Mouse (Mus musculus) T-helper 17 cell (primary cell): ENCODE measurements around the gene Ndufs5.

Source experiments
- in situ Hi-C, 2 experiments: fragments of 300-600 bp; cut with MboI, MseI; formaldehyde crosslinking; loops; 1 replicate in 1 of 2; 2 replicates in 1 of 2; pipeline ENCODE4 v1.15.1; 2025; ENCODE audit warnings: high pct_unique_total_duplicates in 2 of 2

Ndufs5 gene

DNA sequence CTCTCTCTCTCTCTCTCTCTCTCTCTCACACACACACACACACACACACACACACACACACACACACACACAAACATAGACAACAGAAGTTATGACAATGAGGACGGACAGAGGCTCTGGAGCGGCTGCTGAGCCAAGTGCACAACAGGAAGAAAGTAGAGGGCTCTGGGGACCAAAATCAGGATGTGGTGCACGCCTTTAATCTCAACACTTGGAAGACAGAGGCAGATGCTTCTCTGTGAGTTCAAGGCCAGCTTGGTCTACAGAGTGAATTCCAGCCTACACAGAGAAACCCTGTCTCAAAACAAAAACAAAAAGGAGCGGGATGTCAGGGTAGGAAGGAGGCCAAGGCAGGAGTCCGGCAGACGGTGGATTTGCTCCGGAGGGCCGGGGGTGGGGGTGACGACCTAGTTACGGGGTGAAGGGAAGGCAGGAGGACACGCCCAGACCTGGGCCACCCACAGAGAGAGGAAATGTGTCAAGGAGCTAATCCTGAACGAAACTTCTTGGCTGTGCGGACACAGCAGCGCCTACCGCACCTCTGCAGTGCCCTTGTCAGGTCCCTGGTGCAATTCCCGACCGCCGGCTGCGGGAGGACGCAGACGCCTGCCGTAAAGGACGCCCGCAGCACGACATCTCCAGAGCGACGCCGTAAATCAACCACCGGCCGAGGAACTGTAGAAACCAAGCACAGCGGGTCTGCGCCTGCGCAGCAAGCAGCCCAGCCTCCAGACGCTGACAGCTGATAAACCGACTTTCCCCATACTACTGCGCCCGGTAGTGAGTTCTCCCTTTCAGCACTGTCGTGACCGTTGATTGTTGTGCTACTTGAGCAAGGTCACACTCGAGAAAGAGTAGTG lies at the start of gene Ndufs5:
Ndufs5 (minus strand) TSS at position 629 of the 860 bp plus-strand sequence.
- in situ Hi-C loops: no loop called here

DNA sequence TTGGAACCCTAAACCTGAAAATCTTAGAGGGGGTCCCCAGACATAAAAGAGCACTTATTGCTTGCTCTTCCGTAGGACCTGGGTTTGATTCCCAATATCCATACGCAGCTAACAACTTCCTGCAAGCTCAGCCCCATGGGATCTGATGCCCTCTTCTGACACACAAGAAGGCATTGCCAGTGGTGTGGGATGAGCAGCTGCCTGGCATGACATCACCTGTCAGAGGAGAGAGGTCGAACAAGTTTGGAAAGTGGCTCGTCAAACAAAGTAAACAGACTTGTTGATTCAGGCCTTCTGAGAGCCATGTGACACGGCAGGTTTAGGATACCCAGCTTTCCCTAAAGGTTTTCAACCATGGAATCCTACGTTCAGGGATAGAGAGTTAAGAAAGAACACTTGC lies 47.1 kb upstream of the Ndufs5 start:
- in situ Hi-C loops: no loop called here

DNA sequence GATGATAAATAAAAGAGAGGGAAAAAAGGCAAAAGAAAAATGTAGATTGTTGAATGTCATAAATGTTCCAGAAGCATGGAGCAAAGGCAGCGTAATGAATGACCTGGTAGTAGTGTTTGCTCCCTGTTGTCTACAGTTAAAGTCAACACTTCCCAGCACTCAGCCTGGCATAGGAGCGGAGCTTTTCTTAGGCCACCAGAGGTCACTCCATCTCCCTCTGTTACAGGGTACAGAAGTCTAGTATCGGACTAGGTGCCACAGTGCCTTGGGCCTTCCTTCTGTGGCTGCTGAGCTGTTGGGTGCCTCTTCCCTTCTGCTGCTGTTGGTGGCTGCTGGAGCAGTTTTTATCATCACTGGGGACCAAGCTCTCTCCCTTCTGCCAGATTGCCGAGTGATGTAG lies 40.3 kb upstream of the Ndufs5 start:
- in situ Hi-C loops: no loop called here

DNA sequence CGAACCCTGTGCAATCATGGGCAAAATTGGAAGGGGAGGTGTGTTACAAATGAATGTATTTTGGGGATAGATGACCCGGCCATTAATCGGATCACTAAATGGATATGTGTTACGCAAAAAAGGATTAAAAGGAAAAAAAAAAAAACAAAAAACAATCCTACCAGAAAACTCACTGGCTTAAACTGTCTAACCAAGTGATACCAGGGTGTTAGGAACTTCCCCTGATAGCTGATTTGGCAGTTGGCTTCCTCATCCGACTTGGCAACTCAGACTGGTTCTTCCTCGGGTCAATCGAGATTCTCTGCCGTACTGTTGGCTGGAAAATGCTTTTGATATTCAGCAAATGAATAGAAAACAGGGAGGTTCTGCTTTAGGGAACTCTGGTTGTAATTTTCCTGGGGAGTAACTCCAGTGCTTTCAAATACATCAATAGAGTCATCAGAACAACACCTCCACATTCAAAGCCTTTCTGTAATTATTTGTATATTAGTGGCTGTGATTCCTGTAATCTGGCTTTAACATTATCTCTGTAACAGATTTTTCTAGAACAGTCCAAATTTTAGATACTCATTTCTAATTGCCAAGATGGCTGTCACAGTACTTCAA lies 32.8 kb upstream of the Ndufs5 start:
- in situ Hi-C loops: loop anchor here (5.0 kb wide), 2 partner anchors 49 to 151 kb away; partner anchors contain the start of gene Mycbp (in 1 of the 2)

DNA sequence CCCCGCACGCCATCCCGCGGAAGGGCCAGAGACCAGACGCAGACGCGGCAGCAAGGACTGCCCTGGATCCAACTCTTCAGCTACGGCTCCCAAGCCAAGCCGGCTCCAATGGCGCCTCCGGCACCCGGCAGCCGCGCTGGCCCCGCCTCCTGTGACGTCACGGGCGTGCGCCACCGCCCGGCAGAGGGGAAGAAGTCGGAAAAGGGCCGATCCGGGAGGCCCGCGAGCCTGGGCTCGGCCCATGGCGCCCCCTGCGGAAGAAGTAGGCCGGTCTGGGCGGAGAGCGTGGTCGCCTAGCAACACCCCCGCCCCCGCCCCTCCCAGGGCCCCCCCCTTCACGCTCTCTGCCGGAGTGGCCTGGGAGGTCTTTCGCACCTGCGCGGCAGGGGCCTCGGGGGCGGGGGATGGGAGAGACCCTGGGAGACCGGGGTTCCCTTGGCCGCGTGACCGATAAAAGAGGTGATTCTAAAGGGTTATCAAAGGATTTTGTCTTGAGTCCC lies 32.2 kb upstream of the Ndufs5 start, which contains the start of gene Akirin1:
Akirin1 (minus strand) TSS at position 194 of the 500 bp plus-strand sequence.
- in situ Hi-C loops: loop anchor here (5.0 kb wide), 2 partner anchors 48 to 152 kb away; partner anchors contain the start of gene Mycbp (in 1 of the 2)

DNA sequence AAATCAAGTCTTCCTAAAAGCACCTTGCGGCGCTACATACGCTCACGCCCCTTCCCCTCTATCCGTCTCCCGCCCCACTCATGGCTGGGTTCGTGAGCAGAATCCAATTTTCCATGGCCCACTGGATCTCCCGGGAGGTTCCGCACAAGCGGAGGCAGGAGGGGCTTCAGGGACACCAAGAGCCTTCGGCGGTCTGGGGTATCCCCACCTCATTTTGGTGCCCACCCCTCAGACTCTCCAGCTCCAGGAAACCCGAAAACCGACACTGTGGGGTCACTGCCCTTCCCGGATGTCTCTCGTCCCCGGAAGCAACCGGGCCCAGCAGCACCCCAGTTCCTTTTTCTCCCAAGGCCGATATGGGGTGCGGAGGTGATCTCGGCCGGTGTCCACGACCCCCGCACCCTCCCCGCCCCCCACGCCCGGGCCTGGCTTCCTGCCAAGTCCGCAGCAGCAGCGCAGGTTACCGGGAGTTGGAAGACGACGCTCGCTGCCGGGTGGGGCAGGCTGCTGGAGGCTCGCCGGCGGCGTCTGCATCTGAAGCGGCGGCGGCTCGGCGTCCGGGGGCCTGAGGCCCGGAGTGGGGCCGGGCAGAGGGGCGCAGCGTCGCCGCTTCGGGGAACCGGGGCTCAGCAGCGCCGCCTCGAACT lies 31.6 kb upstream of the Ndufs5 start:
- in situ Hi-C loops: loop anchor here (5.0 to 25.0 kb wide), 3 partner anchors 47 to 938 kb away; partner anchors contain the start of genes Mycbp (in 1 of the 2) and Utp11 (in 1 of the 2)

DNA sequence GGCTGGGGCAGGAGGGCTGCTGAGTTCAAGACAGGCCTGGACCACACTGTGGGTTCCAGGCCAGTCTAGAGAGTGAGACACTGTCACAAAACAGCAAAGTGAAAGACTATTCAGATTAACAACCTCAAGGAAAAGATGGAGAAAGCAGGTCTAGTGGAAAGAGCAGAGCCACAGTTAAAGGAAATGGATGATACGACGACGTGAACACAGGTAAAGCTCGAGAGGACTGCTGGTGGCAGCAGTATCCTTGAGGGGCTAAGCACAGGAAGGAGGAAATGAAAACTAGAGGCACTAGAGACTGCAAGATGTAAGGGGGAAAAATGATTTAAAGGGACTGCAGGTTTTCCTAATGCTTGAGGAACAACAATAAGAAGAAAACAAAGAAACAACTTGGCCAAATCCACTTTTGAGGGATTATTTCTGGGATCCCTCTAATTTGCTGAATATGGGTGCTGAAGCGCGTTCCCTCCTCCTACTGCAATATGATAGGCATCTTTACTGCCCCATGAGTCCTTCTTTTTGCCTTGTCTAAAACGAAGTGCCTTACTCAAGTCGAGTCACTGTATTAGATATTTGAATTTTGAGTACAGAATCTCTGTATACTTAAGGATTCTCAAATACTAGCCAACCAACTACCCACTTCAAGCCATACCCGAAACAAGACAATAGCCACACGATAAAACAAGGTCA lies 30.9 kb upstream of the Ndufs5 start:
- in situ Hi-C loops: loop anchor here in 1 of 2 experiments (25.0 kb wide), 1 partner anchor 938 kb away; the partner anchor contains the start of gene Utp11

DNA sequence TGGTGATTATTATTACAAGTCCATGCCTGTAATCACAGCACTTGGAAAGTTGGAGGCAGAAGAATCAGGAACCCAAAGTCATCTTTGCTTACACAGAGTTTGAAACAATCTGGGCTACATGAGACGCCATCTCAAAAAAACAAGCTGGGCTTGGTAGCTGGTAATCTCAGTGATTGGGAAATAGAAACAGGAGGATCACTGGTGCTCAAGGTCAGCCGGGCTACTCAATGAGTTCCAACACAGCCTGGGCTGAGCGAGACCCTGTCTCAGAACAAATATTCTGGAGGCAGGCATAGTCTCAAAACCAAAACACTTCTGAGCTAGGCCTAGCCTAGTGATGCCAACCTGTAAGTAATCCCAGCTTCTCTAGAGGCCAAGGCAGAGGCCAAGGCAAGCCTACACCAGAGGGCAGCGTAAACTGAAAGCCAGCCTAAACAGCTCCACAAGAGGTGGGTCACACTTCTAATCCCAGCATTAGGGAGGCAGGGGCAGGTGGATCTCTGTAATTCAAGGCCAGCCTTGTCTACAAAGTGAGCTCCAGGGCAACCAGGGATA lies 27.3 kb upstream of the Ndufs5 start:
- in situ Hi-C loops: loop anchor here in 1 of 2 experiments (25.0 kb wide), 1 partner anchor 942 kb away; the partner anchor contains the start of gene Utp11

DNA sequence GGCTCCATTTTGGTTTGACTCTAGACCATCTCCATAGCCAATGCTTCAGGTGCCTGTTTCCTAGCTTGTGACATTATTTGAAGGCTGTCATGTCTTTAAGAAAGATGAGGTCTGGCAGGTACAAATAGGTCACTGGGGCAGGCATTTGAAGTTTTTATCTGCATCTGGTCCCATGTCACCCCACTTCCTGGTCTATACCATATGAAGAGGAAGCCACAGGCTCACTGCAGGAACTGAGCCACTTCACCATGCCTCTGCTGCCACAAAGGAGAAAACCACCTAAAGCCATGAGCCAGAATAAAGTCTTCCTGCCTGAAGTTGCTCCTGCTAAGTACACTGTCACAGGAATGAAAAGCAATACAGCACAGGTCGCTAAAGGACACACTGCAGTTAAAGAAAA lies 24.9 kb upstream of the Ndufs5 start:
- in situ Hi-C loops: loop anchor here in 1 of 2 experiments (25.0 kb wide), 1 partner anchor 944 kb away; the partner anchor contains the start of gene Utp11

DNA sequence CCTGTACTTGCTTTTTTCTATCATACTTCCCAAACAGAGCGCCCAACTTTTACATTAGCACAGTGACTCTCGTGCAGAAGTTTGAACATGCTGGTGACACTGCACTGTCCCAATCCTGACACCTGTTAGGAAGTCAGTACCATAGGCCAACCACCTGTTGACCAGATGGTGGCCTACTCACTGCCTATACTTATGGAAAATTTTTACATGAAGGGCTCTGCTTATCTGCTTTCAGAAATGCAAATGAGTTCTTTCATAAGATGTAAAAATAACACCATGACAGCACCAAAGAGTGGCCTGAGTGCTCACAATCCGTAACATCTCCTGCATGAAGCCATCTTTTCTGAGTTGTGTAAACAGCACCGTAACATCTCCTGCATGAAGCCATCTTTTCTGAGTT lies 20.7 kb upstream of the Ndufs5 start:
- in situ Hi-C loops: loop anchor here in 1 of 2 experiments (25.0 kb wide), 1 partner anchor 949 kb away; the partner anchor contains the start of gene Utp11

DNA sequence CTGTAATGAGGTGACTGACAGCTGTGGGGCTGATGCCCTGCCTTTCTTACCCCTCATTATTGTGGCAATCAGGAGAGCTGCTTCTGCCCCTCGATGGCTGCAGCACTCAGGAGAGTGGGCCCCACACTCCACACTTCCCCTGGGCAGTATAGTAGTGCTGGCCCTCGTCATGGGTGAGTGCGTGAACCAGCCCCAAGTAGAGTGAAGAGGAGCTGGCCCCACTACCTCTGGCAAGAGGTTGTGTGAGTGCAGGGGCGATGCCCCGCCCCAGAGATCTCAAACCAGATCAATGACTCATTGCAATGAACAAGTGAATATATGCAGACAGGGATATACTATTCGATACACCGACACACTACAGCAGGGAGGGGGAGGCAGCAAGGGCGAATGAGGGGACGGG lies 15.5 kb upstream of the Ndufs5 start:
- in situ Hi-C loops: loop anchor here in 1 of 2 experiments (25.0 kb wide), 1 partner anchor 954 kb away; the partner anchor contains the start of gene Utp11

DNA sequence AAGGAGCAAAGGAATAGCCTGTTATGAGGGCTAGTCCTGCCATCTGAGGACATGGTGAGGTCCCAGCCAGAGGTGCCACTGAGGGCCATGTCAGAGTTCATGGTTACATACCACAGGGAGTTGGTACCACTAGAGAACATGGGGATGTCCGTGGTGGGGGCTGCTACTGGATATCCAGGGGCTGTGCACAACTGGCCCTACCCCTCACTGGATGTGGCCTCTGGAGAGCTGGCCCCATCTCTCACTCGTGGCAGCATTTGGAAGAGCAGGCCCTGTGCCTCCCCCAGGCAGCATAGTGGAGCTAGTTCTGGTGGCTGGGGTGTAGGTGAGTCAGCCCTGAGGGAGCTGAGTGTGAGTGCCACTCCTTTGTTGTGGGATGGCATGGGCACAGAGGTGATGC lies 14.9 kb upstream of the Ndufs5 start:
- in situ Hi-C loops: loop anchor here in 1 of 2 experiments (25.0 kb wide), 1 partner anchor 954 kb away; the partner anchor contains the start of gene Utp11

DNA sequence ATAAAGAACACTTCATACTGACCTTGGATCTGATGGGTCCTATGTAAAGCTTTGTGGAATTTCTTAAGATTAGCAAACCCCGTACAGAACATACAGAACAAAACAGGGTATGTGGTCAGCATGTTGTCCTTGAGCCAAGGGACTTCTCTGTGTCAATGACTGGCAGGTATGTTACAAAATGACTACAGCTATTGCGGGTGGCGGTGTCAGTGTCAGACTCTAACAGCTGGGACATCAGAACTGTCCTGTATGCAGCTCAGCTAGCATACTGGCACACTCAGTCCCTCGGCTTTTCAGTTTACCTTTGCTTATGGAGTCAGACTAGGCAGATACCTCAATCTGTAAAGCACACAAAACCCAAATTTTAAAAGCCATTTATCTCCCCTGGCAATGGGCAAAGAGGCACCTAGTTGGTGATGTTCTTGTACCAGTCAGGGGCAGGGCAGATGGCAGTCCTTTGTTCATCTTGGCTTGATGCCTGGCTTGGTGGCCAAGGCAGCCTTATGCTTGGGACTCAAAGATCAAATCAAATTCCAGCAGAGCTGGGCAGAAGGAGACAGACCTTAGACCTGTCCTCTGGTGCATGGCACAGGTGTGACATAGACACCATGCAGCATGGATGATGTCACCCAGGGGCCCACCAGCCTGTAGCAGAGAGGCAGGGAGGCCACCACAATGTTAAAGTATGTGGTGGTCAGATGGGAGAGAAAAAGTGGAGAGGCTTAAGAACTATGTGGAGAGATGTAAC lies 14.3 kb upstream of the Ndufs5 start:
- in situ Hi-C loops: loop anchor here in 1 of 2 experiments (25.0 kb wide), 1 partner anchor 955 kb away; the partner anchor contains the start of gene Utp11

DNA sequence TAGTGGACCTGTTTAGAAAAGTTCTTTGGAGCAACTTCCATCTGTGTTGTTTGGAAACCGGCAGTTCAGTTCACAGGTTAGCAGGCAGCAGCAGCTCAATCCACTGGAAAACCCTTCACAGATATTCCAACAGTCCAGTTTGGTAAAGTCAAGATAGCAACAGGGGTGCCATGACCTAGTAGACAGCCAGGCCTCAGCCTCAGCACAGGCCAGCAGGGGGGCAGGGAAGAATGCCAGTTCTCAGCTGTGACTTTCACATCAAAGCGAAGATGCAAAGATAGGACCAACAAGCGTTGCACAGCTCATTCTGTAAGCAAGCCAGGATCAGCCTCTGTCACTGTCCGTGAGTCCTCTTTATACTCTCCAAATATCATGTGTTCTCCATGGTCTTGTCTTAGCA lies 3.8 kb upstream of the Ndufs5 start:
- in situ Hi-C loops: no loop called here

DNA sequence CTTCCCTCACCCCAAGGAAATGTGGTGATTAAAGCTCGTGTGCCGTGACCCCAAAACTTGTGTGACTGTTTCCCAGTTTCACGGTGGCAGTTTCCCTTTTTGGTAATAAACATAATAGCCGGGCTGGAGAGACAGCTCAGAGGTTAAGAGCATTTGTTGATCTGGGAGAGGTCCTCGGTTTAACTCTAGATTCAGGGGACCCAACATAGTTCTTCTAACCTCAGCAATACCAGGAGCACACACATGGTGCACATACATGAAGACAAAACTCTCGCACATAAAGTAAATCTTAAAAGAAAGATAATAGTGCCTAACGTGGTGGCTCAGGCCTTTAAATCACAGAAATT lies 405 bp upstream of the Ndufs5 start:
- in situ Hi-C loops: no loop called here

DNA sequence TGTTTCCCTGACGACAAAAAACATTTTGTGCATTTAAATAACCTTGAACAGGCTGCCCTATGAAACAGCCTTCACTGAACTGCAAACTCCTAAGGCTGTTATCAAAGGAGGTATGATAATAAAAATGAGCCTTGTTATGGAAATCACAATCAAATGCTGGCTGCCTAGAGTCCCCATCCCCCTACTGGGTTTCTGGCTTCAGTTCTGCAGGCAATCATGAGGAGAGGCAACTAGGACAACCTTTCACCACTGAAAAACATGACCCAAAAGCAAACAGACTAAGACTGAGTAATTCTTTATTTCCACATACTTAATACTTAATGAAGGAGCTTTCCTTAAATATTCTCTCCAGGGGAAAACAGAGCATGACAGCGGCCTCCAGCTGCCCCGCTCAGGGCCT lies 5.6 kb downstream of the Ndufs5 start:
- in situ Hi-C loops: no loop called here

DNA sequence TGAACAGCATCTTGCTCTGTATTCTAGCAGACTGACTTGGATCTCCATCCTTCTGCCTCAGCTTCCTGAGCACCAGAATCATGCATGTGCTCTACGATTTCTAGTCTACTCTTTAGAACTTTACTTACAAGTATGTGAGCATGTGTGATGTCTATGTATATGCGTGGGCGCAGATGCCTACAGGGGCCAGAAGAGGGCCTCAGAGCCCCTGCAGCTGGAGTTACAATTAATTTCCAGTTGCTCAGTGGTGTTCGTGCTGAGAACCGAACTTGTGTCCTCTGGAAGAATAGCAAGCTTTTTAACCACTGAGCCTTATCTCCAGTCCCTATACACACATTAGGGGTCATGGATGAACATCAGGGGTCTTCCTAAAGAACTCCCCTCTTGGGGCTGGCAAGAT lies 10.7 kb downstream of the Ndufs5 start:
- in situ Hi-C loops: no loop called here

DNA sequence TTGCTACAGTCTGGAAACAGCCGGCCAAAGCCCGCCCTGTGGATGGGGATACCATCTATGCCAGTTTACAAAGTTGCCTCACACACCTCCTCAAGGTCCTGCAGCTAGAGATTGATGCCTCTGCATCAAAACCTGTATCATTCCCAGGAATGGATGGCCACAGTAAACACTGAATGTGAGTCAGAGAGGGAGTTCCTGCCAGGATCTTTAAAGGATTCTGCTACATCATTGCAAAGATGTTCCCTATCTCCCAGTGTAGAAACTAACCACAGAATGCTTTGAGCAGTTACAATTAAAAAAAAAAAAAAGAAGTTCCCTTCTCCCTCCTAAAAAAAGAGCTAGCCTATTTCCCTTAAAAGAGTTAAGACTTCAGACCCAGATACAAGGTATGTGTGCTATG lies 12.7 kb downstream of the Ndufs5 start:
- in situ Hi-C loops: no loop called here

DNA sequence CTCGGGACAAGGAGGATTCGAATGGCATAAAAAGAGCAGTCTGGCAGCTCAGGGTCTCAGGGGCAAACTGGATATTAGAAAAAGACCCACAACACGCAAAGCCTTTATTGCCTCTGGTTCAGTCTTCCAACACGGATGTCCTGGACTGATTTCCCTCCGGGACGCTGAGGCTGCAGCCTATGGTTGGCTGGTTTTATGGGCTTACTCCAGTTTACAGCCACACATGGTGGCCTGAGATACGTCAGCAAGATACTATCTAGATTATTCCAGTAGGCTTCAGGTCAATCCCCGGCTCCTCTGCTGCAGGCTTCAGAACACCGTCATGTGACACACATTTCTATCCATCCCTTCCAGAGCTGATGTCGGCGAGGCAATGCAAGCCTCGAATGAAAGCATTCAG lies 24.6 kb downstream of the Ndufs5 start:
- in situ Hi-C loops: no loop called here

DNA sequence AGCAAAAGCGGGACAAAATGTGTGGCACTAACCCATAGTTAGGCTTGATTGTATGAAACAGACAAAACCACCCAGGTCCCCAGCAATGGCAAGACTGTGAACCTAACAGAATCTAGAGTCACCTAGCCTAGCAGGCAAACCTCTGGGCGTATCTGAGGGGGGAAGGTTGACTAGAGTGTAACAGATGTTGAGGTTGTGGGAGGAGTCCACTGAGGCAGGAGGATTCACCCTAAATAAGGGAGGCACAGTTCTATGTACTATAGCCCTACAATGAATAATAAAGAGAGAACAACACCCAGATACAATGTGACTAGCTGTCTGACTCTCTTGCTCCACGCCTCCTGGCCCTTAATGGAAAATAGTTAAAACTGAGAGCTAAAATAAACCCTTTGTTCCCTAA lies 25.9 kb downstream of the Ndufs5 start:
- in situ Hi-C loops: no loop called here
